Mouse (Mus musculus) 3134 (cell line): ENCODE data around the gene Fbn1.

Experiments used
- DNase-seq: peaks from one replicate; pipeline ENCODE4 v3.0.0-alpha.2; 2011; ENCODE audit warnings: low spot score; ENCODE audit not compliant: insufficient read length; ENCODE audit errors: extremely low read depth

The Fbn1 gene

DNA sequence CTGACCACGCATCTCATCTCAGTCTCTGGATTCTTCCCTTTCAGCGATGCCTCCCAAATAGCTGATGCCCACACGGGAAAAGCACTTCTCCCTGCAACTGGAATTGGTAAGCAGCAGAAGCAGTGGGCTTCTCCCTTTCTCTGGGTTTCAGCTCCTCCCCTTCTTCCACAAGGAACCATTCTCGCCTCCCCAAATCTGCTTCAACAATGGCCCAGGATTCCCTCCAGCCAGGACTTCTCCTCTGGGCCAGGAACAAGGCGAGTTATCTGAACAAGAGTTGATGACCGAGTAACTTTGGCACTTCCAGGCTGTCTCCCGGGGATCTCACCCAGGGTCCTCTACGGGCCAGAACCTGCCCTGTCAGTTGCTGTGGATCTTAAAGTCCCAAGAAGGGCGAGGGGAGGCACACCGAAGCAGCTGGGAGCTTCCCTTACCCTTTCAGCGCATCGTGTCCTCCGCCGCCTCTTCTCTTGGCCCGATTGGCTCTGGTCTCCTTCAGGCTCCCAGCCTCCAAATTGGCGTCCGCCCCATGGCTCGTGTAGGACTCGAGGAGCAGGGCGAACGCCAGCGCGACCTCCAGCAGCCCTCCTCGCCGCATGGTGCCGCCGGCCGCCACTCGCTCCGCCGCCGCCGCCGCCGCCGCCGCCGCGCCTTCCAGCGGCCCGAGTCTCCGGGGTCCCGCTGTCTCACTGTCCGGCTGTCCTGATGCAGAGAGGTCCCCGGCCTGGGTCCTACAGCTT is 2.6 kb downstream of the Fbn1 start, which contains the start of gene Gm9913:
Gene Gm9913, plus strand, starts transcription at position 84 of the 740 bp plus-strand sequence.
- DNase-seq = no peak

DNA sequence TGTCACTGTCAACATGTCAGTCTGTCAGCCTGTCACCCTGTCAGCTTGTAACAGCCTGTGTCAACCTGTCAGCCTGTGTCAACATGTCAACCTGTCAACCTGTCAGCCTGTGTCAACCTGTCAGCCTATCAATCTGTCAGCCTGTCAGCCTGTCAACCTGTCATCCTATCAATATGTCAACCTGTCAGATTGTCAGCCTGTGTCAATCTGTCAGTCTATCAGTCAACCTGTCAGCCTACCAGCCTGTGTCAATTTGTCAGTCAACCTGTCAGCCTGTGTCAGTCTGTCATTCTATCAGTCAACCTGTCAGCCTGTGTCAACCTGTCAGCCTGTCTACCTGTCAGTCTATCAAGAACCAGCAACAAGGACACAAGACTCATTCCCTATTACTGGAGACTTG is 6.3 kb downstream of the Fbn1 start:
- DNase-seq = no peak

DNA sequence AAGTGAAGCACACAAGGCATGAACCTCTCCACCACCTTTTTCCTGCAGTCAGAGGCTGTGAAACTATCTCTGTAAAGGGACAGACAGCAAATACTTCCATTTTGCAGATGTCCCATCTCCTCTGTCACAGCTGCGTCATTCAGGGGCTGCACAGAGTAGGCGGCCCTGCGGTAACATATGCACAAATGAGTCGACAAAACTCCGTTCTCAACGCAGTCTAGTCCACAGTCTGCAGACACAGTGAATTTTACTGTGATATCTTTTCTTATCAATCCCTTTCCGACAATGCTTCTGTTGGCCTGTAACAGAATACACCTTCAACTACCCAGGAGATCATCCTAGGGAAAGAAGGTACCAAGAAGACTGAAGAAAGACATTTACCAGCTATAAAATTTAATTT is 9.6 kb downstream of the Fbn1 start:
- DNase-seq = no peak

DNA sequence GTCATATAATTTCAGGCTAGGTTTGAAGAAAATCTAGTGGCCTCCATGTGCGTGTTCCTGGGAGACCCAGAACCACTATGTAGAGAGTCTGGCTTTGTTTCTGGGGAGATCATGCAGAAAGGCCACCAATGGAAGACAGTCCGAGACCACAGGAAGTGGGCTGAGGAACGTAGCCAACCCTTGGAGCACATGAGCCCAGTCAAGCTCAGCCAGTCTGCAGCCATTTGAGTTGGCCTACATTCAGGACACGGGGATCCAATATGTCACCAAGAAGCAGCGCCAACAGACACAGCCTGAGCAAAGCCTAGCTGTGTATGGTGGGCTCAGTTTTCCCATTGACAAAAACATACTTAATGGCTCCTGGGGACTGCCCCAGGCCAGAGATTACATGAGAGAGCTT is 11.1 kb downstream of the Fbn1 start:
- DNase-seq = peak; percentile 42

- DNase-seq = no peak
Measured at GRCm38 (mm10) chr2:125494831-125495812, 12.7 kb downstream of the Fbn1 start.

GRCm38 (mm10) chr2:125494291-125494690 is 13.5 kb downstream of the Fbn1 start:
- no peak for DNase-seq

DNA sequence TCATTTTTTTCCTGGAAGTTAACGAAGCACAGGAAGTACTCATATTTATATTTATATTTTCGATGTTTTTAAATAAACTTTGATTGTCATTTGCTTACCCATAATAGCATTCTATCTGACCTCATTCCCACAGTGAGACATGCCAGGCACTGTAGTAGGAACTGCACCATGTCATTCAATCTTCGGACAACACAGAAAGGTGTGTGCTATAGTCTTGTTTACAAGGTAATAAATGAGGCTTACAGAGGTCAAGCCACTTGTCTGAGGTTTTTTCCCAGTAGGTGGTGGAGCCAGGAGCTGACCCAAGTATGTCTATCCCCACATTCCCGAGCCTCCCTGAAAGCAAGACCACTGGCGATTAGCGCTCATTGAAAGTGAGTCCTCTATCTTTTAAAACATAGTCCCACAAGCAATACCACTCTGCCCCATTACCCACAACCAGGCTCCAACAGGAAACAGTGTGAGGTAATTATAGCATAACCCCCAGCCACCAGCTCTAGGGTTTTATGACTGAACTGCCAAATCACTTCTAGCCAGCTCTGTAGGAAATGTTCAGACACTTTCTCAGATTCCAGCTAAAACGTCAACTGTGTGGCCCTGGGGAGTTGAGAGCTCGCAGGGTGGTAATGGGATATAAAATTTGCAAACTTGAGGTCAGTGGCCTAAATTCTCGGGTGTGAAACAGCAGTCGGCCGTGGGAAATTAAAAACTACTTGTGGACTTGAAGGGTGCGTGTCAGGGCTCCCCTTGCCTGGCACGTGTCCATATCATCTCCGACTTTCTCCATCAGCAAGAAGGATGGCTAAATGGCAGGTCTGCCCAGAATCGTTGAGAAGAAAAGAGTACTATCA is 15.5 kb downstream of the Fbn1 start:
- DNase-seq = no peak

DNA sequence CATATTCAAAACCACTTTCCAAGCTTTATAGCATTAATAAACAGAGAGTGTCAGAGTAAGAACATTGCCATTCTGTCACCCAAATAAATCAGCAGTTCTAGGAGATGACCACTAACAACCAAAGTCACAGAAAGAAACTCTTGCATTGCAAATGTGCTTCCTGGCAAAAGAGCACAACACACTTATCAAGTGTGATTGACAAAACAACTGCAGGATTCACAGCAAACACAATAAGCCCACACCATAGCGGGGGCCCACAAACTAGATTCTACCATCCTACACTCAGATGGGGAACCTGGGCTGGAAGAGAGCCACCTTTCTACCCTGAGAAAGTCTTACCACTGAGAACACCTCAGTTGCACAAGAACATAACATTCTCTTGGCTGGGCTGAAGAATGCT is 17.8 kb downstream of the Fbn1 start:
- DNase-seq = no peak

DNA sequence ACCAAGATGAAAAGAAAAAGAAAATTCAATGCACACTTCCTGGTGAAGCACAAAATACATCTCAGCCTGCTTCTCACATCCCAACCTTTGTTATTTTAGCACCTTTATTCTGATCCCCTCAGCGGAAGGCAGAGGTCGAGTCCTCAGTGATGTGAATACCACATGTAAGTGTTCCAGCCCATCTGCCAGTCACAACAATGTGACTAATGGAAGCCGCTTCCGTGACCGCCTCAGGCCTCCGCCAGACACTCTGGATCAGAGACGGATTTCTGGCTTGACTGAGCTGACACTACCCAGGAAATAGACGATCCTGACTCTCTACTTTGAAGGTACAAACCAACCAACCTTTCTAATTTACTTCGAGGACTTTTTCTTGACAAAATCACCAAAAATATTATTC is 22.9 kb downstream of the Fbn1 start:
- DNase-seq = no peak

DNA sequence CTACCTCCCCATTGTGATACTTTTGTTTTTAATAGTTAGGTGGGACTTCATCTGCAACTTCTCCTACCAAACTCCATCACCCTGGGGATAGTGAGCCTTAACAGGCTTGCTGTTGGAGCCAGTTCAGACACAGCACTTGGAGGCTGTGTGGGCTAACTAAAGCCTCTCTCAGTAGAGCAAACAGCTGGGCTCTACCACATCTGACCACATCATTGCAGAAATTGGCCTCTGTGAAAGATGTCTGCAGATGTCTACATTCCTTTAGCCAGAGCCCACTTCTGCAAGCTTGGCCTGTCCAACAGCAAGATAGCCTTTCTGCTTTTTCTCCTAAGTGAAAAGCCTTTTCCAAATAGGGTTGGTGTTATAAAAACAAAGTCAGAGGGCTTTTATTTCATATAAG is 23.6 kb downstream of the Fbn1 start:
- no peak for DNase-seq

GRCm38 (mm10) chr2:125481531-125482317 is 26.1 kb downstream of the Fbn1 start:
- no peak for DNase-seq

- DNase-seq = no peak
Measured at GRCm38 (mm10) chr2:125481116-125481515, 26.7 kb downstream of the Fbn1 start.

GRCm38 (mm10) chr2:125480057-125480456 is 27.7 kb downstream of the Fbn1 start:
- no peak for DNase-seq

DNA sequence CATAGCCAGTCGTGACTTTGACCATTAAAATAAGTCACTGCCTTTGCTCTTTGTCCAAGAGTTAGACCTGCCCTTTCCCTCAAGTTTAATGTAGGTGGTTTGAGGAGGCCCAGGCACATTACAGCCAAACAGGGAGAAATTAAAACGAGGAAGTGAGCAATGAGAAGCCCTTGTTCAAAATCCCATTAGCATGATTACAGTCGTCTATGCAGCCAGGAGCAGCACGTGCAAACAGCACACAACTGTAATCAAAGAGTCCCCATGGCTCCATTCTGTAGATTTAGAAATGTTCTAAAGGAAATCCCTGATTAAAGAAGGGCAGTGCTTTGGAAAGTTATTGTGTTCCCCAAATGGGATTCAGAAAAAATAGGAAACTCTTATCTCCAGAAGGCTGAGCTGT is 29.1 kb downstream of the Fbn1 start:
- no peak for DNase-seq

DNA sequence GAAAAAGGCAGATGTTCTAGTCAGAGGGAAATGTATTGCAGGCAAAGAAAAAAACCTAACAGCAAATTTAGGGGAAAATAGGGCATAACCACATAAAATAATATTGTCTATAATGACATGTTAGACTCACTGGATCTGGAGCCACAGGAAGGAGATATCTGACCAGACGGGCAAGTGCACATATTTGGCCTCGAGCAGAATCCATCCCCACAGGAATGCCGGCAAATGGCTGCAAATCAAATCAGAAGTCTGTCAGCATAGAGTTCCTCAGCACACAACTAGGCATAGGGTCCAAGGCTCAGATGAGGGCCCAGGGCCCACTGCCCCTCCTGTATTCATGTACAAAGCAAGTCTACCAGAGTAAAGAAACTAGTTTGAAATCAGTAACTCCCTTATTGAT is 30.4 kb downstream of the Fbn1 start:
- no peak for DNase-seq

- no peak for DNase-seq
Measured at GRCm38 (mm10) chr2:125476231-125476630, 31.6 kb downstream of the Fbn1 start.

DNA sequence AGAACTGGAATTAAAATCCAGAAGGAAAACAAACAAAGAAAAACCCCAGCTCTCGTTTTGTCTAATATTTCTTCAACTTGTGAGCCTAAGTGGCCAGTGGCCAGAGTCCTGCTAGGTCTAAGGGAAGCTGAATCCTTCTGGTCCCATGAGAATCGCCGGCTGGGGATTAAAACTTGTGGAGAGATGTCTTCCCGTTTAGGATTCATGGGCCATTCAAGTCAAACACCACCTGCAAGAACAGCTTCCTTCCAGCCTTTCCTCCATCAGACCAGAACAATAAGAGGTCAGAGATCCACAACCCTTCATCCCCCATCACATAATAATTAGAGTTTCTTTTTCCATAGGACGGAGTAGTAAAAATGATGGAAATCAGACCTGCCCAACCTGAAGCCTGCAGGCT is 33.1 kb downstream of the Fbn1 start:
- DNase-seq = no peak

- DNase-seq = no peak
Measured at GRCm38 (mm10) chr2:125473228-125473627, 34.6 kb downstream of the Fbn1 start.

GRCm38 (mm10) chr2:125471721-125472120 is 36.1 kb downstream of the Fbn1 start:
- DNase-seq = peak; percentile 47
